Mouse (Mus musculus): ENCODE data around the gene Fam222b.

The Fam222b gene

DNA sequence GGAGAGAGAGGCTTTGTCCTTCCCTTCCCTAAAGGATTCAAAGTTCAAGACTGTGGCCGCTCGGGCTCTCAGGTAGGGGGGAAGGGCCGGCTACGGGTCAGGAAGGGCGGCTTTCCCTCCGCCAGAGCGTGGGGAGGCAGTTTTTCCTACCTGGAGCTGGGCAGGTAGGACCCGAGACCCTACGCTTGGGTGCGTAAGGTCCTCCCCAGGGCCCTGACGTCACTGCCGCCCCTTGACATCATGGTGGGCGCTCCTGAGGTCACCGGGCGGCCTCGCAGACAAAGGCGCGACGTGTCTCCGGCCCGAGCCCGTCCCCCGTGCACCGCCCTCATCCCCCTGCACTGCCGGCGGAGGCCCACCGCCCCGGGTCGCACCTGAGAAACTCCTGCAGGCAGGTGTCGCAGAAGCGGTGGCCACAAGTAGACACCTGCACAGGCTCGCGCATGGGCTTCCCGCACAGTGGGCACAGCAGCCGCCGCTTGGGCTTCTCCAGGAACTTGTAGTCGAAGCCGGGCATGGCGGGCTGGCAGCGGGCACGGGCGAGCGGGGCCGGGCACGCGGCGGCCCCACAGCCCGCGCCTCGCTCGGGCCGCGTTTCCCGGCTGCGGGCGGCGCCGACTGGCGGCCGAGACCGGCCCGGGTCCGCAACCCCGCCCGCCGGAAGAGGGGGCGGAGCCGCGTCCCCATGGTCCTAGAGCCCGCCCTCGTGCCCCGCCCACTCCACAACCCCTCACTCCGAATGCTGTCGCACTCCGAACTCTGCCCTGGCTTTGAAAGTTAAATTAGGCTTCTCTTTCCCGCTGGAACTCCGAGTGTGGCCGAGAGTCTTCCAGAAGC is 70.7 kb downstream of the Fam222b start, which contains the start of gene Traf4:
TSS of gene Traf4 (minus strand) at position 666 of the 837 bp plus-strand sequence.
- peak; percentile 94 for DNase-seq (ENCODE audit: low spot score)

DNA sequence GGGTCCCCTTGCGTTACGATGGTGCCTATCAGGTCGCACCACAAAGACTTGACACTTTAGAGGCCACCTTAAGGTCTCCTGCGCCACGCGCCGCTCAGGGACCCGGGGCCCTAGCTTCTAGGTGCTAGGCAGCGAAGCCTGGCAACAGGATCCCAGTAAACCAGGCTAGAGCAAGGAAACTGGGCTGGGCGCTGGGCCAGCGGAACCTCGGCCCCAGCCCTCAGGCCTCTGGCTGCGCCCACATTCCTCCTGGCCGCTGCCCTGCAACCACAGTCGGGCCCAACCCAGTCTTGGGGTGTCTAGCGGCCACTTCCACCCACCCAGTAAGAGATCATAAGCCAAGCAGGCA is 71.3 kb downstream of the Fam222b start:
- DNase-seq (ENCODE audit: low spot score): no peak

DNA sequence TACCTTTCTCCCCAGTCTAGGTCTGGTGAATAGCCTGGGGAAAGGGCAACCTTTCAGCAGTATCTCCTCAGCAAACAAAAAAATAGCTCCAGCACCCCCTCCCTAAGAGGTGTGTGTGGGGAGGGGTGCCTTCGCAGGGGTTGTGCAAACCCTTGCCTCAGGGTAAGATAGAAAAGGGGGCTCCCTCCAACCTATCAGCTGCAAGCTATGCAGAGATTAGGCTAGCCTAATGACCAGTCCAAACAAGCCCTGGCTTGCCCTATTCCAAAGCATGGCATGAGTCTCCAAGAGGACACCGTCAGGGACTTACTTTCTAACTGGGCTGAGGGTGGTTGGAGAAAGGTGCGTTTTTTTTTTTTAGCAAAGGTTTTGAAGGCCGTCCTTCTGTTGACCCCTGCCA is 71.7 kb downstream of the Fam222b start:
- peak; percentile 20 for DNase-seq (ENCODE audit: low spot score)

DNA sequence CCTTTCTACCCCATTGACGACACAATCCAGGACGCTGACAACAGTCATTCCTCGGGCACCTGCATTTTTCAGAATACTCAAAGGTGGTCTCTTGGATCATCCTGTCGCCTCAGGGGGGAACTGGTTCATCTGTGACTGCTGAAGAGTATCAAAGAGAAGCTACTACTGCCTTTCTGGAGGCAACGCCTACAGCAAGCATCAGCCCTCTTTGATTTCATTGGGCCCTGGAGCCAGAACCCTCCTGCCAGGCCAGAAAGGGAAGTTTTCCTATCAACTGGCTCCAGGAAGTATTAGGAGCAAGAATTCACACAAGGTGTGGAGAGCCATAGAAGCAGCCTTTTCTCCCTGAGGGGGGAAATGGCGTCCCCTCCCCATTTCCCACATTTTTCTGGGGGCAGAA is 72.2 kb downstream of the Fam222b start:
- no peak for DNase-seq (ENCODE audit: low spot score)

DNA sequence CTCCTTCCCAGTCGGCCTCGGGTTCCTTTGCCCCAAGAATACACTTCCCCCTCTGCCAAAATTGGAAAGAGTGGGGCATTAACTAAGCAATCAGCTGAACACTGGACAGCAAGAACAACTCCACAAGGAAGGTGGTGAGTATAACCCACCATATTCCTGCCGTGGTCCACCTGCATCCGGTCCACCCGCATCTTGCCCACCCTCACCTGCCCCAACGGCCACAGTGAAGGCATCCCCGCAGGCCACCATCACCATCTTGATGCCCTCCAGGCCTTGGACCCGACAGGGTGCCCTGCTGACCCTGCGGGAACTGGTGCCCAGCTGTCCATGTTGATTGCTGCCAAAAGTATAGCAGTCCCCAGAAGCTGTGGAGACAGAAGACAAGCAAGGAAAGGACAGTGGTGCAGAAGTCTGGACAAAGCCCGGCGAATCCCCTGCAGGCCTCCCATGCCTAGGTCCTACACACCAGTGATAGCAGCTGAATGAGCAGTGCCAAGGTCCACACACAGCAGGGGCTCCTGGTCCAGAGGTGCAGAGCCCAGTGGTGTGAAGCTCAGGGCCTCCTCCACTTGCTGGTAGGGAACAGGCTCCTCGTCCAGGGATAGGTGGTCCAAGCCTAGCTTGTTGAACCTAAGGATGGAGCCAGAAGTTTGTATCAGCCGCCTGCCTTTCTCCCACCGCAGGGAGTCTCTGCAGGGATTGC is 72.9 kb downstream of the Fam222b start:
- DNase-seq (ENCODE audit: low spot score): no peak

DNA sequence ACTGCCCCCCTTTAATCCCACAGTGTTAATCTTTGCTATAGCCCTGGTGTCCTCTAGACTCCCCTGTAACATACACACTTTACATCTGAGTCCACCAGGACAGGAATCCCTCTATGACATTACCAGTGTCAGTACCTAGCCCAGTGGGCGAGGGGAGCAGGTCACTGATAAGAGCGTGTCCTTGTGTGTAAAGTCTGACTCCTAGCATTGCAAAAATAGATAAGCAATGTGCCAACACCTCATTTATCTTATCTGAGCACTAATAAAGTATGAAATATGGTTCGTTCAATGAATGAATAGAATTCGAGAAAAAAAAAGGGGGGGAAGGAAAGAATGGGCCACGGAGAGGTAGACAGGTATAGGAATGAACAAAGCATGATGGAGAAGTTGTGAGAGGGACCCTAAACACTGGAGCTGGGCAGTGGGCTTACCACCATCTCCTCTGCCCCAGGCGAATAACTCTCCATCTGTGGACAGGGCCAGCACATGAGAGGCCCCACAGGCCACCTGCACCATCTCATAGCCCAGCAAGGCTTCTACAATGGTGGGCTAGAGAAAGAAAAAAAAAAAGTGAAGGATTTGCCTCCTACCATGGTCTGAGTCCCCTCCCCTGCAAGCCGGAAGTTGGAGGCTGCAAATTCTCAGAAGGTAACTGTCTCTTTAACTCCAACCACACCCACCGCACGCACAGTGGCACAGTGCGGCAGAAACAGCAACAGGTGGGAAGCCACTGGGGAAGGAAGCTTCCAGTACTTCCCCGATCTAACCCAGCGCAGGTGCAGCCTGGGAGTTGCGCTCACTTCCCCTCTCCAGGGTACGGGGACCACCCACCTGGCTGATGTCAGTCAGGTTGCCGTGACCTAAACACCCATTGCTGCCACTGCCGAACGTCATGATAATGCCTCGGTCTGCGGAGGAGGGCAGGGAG is 74.3 kb downstream of the Fam222b start:
- DNase-seq (ENCODE audit: low spot score): no peak

DNA sequence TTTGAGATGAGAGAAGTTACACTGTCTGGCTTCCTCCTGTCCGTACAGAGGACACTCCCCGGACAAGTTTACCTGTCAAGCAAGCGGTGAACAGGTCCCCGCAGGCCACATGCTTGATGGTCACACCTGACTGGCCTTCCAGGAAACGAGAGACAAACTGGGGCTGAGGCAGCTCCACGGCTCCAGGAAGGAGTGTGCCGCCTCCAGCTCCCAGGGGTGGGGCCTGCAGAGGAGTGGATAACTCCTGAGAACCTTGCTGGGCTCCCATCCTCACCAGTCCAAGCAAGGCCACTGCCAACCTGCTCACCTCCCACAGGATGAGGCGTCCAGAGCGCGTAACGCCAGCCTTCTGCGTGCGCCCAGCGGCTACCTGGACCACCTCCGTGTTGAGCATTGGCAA is 75.8 kb downstream of the Fam222b start:
- DNase-seq (ENCODE audit: low spot score): no peak

DNA sequence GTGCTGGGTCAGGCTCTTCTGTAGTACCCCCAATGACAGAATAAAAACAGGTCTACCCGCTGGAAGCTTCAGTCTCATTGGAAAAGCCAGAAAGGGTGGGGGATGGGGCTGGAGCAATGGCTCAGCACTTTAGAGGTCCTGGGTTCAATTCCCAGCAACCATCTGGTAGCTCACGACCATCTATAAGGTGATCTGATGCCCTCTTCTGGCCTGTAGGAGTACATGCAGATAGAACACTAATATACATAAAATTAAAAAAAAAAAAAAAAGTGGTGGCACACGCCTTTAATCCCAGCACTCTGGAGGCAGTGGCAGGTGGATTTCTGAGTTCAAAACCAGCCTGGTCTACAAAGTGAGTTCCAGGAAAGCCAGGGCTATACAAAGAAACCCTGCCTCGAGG is 76.9 kb downstream of the Fam222b start:
- no peak for DNase-seq (ENCODE audit: low spot score)

DNA sequence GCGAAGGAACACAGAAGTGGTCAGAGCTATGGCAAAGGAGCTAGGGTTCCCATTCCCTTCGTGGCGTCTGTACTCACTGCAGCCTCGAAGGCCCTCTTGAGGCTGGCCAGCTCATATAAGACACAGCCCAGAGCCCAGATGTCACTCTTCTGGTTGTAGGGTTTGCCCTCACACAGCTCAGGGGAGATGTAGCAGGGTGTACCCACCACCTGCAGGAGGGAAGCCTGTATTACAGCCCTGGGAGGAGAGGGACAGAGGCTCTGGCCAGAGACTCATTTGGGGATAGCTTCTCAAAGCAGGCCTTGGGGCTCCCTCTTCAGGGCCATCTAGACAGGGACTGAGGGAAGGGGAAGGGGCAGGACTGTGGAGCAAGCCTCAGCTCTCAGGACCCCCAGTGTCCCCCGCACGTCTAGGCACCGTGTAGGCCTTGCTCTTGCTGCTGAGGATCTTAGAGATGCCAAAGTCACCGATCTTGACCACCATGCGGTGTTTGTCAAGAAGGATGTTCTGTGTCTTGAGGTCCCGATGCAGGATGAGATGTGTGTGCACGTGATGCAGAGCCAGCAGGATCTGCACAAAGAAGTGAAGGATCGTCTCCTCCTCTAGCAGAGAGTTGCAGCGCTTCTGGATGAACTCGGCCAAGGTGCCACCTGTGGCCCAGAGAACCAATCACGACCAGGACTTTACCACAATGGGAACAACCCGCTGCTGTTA is 77.7 kb downstream of the Fam222b start:
- DNase-seq (ENCODE audit: low spot score): peak; percentile 48

DNA sequence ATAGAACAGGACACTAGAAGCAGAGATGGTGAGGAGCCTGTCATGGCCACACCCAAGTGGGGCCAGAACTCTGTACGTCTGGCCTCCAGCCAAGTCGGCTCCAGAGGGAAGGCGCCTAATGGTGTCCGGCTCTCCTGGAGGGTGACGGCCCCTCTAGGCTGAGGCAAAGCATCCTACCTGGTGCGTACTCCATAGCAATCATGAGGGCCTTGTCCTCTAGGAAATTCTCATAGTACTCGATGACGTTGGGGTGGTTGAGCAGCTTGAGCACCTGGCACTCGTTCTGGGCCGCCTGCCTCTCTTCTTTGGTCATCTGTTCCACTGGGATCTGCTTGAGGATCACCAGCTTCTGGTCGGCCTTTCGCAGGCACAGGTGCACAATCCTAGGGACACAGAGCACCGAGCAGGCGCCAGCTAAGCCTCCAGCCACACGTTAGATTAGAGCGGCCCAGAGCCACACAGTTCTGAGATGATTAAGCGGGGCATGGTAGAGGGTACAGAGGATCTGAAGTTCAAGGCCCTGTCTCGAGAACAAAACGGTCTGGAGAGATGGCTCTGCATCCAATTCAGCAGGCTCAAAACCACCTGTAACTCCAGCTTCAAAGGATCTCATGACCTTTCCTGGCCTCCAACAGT is 78.4 kb downstream of the Fam222b start:
- no peak for DNase-seq (ENCODE audit: low spot score)

DNA sequence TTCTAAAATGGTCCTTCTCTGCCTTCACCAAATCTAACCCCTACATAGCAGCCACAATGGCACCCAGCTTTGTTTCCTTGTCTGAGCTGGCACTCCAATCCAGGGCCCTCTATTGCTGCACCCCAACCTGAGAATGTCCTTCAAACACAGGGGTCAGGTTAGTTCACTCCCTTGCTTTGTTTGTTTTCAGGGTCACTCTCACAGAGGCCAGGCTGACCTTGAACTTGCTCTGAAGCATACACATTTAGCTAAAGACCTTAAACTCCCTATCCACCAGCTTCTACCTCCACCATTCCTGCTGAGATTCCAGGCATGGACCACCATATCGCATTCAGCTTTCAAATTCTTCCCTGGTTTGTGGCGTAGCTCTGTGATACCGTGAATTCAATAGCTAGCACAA is 80.0 kb downstream of the Fam222b start:
- no peak for DNase-seq (ENCODE audit: low spot score)

DNA sequence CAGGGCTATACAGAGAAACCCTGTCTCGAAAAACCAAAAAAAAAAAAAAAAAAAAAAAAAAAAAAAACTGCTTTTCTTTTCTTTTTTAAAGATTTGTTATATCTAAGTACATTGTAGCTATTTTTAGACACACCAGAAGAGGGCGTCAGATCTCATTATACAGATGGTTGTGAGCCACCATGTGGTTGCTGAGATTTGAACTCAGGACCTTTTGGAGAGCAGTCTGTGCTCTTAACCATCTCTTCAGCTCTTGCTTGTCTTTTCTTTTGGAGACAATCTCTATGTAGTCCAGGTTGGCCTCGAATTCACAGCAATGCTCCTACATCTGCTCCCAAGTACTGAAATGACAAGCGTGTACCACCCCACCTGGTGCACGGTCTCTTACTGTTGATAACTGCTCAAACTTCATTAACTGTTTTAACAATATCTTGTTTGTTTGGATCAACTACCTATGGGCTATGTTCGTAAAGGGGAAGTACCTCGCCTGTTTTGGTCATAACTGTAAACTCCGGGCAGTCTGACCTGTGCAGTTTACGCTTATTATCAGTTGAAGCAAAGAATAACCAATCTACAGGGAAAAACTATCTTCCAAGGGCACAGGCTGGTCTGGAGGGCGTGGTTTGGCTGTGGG is 81.4 kb downstream of the Fam222b start:
- no peak for DNase-seq (ENCODE audit: low spot score)

DNA sequence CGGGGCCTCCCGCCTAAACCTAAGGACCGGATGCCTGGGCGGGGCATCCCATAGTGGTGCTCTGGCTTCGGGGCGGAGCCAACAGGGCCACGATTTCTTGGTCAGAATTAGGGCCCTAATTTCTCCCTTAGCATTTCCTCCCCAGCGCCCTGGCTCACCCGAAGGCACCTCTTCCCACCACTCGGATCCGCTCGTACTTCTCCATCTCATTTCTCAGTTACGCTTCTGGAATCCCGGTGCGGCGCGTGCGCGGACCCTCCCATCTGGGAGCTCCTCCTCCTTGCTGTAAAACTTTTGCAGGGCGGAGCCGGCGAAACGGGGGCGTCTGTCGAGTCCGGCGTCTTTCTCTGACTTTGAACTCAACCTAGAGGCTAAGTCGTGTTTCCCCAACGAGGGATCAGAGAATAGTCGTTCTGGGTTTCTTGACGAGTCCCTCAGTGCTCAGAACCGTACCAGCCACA is 82.0 kb downstream of the Fam222b start, which contains the start of the genes Nek8 and Tlcd1:
TSS of gene Nek8 (minus strand) at position 274 of the 461 bp plus-strand sequence.
TSS of gene Tlcd1 (plus strand) at position 310 of the 461 bp plus-strand sequence.
- peak; percentile 97 for DNase-seq (ENCODE audit: low spot score)

DNA sequence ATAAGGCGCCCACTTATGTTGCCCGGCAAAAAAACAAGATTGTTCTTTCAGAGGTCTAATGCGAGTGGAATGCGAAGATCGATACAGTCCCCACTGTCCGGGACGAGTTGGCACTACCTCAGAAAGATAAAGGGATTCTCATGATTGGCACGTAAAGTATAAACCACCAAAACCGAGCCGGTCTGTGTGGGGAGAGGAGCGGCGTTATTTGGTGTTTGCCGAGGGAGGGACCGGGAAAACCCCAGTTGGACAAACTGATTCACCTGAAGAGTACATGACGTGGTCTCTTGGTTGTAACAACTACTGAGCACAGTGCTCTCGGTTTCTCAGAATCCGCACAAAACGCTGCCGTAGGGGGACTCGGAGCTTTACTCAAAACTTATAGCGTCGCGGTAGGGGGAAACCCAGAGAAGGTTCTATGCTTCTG is 82.5 kb downstream of the Fam222b start:
- no peak for DNase-seq (ENCODE audit: low spot score)

DNA sequence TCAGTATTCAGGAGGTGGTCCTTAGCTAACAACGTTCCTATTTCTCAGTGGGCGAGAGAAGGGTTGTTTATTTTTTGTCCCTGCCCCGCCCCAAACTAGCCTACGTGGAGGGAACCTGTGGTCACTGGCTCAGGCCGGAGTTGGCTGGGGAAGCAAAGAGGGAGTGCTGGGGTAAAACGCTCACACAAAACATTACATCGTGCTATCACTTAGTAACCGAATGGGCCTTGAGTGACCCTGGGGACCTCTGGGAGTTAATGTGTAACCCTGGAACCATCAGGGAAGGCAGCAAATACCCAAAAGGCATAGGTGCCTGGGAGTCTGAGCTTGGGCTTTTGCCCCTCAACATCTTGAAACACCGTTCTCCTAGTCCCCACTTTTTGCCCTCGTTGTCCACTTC is 83.0 kb downstream of the Fam222b start:
- DNase-seq (ENCODE audit: low spot score): peak; percentile 66

DNA sequence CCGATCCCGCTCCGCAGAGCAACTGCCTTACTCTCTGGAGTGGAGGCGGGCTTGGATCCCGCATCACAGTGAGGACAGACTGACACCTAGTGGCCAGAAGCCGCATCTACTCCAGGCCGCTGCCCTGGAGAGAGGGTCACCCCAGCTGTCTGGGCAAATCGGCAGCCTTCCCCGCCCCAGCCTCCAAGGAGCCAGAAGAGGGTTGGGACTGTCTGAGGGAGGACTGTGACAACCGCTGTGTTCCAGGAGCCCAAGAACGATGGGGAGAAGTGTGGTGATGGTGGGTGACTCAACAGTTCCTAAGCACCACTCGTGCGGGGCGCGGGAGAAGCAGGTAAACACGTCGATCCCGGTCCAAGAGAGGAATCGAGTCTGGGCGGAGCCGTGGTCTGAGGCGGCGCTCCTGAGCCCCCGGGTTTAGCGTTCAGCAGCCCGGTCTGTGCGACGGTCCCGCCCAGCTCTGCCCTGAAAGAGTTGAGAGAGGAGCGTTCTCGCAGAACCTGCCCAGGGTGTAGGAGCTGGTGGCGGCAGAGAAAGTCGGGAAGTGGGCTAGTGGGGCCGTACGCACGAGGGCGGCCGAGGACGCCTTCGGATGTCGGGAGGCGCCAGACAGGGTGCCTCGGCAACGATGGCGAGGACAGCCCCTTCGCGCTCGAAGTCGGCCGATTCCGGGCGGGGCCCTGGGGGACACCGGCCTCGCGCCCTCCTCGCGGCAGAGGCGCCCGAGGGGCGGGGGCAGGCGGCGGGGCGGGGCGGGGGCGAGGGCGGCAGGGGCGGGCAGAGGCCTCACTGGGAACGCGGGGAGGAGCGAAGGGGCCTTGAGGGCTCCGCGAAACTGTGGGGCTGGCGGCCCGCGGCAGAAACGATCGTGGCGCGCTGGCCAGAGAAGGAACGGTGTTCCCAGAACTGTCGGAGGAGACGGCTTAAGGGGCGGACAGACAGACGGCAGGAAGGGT is 83.7 kb downstream of the Fam222b start:
- DNase-seq (ENCODE audit: low spot score): peak; percentile 98

DNA sequence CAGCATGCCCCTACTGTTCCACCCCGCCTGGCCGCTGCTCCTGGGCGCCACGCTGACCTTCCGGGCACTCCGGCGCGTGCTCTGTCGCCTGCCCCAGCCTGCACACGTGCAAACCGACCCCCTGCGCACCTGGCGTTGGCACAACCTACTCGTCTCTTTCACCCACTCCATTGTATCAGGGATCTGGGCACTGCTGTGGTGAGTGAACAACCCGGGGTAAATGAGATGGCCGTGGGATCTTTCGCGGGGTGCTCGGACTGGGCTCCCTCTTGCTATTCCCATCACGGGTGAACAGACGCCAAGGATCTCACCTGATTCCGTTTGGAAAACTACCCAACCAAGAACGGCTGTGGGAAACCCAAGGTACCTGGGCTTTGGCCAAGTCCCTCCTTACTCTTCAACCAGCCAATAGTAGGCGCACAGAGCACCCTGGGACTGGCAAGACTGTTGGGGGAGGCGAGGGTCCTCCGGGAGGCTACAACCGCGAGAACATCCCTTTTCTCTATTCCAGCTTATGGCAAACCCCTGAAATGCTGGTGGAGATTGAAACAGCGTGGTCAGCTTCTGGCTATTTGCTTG is 84.5 kb downstream of the Fam222b start:
- peak; percentile 75 for DNase-seq (ENCODE audit: low spot score)

DNA sequence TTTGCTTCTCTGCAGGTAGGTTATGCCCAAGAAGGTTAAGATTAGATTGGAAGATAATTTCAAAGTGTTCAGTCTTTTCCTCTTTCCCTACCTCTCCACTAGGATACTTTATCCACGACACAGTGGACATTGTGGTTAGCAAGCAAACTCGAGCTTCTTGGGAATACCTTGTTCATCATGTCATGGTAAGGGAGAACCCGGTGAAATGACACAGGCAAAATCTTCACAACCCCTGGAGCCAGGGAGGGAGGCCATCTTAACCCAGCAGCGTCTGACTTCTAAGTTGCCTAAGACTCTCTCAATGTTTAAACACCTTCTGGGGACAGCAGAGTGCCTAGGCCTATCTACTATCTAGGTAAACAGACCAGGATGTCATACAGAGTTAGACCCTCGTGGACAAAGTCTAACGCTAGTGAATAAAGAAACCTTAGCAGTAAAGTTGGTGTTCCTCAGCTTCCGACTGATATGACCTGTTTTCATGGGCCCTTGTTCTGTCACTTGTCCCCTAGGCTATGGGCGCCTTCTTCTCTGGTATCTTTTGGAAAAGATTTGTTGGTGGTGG is 85.1 kb downstream of the Fam222b start:
- peak; percentile 48 for DNase-seq (ENCODE audit: low spot score)

Data from embryo, embryonic 10.5 days (tissue).